Mouse (Mus musculus): ENCODE measurements around the gene Tlr5. TPM values are rescaled to one million over a fixed set of nuclear protein-coding genes. Genes with fewer than 3 reads are reported as not detected.

Tlr5 gene
- polyA plus RNA-seq, 1 experiment: 0.42 TPM

DNA sequence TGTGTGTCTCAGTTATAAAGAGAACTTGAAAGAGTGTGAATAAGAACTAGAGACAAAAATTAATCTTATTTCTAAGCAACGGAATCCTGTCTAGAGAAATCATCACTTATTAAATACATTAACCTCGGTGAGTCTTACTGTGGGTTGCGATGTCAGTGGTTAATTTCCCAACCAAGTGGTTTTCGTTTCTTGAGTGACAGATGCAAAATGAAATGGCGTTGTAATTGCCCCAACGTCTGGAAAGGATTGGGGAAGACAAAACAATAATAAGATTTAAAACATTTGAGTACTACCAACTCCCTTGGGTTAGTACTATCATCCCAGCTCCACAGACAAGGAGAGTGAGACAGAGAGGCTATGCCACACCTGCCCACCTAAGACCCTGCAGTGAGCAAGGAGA lies 9.0 kb upstream of the Tlr5 start:
- Histone ChIP-seq H3K27ac (ENCODE audit: insufficient read depth, low read length) (no peak overlapping the region), H3K4me3 (ENCODE audit: insufficient read depth, low read length) (no peak overlapping the region), H3K4me1 (ENCODE audit: control insufficient read depth, insufficient read depth, low read length) (no peaks in the 10 kb centered on the region)
- TF ChIP-seq POLR2A (IDR thresholded peaks at IDR 0.05; ENCODE audit: extremely low read depth, insufficient read depth, low read length) (no peak), CTCF (IDR thresholded peaks at IDR 0.05; ENCODE audit: extremely low read depth, insufficient read depth, low read length) (no peak)

DNA sequence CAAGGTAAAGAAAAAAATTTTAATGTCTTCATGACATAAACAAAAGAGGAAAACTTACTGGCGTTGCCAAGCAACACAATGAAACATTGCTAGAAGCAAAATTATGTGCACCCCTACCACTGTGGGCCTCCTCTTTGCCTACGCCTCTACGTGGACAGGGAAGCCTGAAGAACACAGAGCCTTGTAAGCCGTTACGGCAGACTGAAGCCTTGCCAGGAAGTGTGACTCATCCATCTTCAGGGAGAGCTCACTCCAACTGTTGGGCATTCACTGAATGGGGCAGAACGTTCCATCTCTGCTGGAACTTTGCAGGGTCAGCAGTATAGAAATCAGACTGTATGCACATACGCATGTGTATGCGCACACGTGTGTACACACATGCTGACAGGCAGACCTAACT lies 3.3 kb upstream of the Tlr5 start:
- no peak overlapping the region for H3K27ac ChIP-seq (ENCODE audit: insufficient read depth, low read length)
- TF ChIP-seq POLR2A (IDR thresholded peaks at IDR 0.05; ENCODE audit: extremely low read depth, insufficient read depth, low read length) (no peak), CTCF (IDR thresholded peaks at IDR 0.05; ENCODE audit: extremely low read depth, insufficient read depth, low read length) (no peak)
- H3K4me1 ChIP-seq (ENCODE audit: control insufficient read depth, insufficient read depth, low read length): peaks cover 4% of the 10 kb centered on the region; the same call in 1 of the 2 replicates
- no peak overlapping the region for H3K4me3 ChIP-seq (ENCODE audit: insufficient read depth, low read length)

DNA sequence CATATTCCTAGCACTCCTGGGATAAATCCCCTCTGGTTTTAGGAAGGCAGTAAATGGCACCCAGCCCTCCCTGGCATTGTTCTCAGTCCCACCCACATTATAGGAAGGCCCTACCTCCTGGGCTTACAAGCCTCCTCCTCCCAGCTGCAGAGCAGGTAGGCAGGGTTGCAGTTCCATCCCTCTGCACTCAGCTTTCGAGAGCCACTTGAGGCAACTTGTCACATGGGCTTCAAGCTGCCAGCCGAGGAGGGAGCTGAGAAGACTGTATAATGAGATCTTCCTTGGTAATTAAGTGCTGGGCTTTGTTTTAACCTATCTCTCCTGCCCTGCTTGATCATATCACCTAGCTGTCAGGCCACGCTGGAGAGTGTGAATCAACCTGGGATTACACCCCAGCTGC lies 1.4 kb upstream of the Tlr5 start:
- no peak overlapping the region for H3K4me3 ChIP-seq (ENCODE audit: insufficient read depth, low read length)
- peaks cover 4% of the 10 kb centered on the region; the same call in 1 of the 2 replicates for H3K4me1 ChIP-seq (ENCODE audit: control insufficient read depth, insufficient read depth, low read length)
- no peak overlapping the region for H3K27ac ChIP-seq (ENCODE audit: insufficient read depth, low read length)
- TF ChIP-seq POLR2A (IDR thresholded peaks at IDR 0.05; ENCODE audit: extremely low read depth, insufficient read depth, low read length) (no peak), CTCF (IDR thresholded peaks at IDR 0.05; ENCODE audit: extremely low read depth, insufficient read depth, low read length) (no peak)

DNA sequence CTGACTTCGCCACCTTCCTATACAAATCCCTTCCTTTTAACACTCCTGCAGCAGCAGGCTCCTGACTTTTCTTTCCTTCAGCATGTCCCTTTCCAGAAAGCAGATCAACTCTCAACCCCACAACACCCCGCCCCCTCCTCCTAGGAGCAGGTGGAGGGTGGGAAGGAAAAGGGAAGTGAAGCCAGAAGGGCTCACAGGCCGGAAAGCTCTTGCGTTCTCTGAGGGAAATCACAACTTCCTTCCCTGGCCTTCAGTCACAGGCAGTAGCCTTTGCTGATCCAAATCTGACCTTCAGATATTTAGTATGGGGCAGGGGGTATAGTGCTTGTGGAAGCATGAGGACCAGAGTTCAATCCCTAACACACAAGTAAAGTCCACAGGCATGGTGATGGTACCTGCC lies 921 bp upstream of the Tlr5 start:
- H3K4me1 ChIP-seq (ENCODE audit: control insufficient read depth, insufficient read depth, low read length): peaks cover 4% of the 10 kb centered on the region; the same call in 1 of the 2 replicates
- H3K27ac ChIP-seq (ENCODE audit: insufficient read depth, low read length): no peak overlapping the region
- no peak for TF ChIP-seq POLR2A (IDR thresholded peaks at IDR 0.05; ENCODE audit: extremely low read depth, insufficient read depth, low read length)
- no peak for TF ChIP-seq CTCF (IDR thresholded peaks at IDR 0.05; ENCODE audit: extremely low read depth, insufficient read depth, low read length)
- H3K4me3 ChIP-seq (ENCODE audit: insufficient read depth, low read length): no peak overlapping the region

DNA sequence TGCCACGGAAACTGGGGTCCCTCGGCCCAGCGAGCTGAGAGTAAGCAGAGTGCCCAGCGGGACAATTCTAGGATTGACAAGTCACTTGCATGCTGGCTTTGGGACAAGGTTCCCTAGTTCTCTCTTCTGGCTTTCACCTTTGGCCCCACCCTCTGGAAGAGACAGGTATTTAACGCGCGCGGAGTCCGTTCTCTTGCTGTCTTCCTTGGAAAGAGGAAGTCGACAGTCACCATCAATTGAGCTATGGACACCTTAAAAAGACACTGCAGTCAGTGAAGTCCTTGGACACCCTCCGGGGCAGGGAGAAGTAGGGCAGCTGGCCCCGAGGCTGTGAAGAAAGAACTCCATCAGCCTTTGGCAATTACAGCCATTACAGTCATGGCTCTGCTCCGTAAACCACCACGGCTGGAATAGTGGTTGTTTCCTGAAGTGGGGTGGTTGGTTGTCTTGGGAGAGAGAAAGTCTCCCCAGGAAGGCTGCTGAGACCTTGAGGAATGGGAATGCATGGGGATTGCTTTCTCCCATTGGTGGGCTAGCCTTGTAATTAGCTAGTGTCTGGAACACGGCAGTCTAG lies 546 bp downstream of the Tlr5 start:
- no peak overlapping the region for H3K27ac ChIP-seq (ENCODE audit: insufficient read depth, low read length)
- no peak for TF ChIP-seq CTCF (IDR thresholded peaks at IDR 0.05; ENCODE audit: extremely low read depth, insufficient read depth, low read length)
- TF ChIP-seq POLR2A (IDR thresholded peaks at IDR 0.05; ENCODE audit: extremely low read depth, insufficient read depth, low read length): no peak
- peaks cover 4% of the 10 kb centered on the region; the same call in 1 of the 2 replicates for H3K4me1 ChIP-seq (ENCODE audit: control insufficient read depth, insufficient read depth, low read length)
- H3K4me3 ChIP-seq (ENCODE audit: insufficient read depth, low read length): peak overlapping the region; percentile 9; the same call in 1 of the 2 replicates

DNA sequence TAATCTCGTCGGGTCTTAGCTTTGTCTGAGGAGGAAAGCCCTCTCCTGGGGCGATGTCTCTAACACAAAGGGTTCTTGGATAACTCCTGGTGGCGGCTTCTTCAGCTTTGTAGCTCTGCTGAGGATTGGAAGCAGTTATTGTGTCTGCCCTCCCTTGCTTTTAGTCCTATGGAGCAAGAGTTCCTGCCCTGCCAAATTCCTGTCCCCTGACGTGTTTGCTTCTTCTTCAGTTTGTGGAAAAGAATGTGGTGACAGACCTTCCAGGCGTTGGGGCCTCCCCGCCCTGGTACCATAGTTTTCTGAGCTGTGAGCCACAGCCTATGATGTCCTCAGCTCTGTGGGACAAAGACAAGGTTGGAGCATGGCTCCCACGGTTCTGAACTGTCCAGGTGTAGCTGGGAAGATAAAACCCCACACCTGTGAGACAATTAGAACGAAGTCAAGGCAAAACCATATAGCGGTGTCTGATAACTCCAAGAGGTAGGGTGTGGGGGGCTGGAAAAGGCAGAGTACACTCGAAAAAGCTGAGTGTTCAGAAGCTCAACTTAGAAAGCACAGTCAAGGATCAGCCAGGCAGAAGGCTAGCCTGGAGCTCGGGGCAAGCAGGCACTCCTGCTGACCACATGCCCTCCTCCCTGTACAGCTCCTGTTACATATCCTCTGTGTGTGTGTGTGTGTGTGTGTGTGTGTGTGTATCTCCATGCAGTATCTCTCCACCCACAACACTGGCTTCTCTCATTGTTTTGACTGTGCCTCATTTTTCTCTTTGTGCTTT lies 1.8 kb downstream of the Tlr5 start:
- TF ChIP-seq POLR2A (IDR thresholded peaks at IDR 0.05; ENCODE audit: extremely low read depth, insufficient read depth, low read length) (no peak), CTCF (IDR thresholded peaks at IDR 0.05; ENCODE audit: extremely low read depth, insufficient read depth, low read length) (no peak)
- H3K27ac ChIP-seq (ENCODE audit: insufficient read depth, low read length): no peak overlapping the region
- H3K4me1 ChIP-seq (ENCODE audit: control insufficient read depth, insufficient read depth, low read length): peaks cover 4% of the 10 kb centered on the region; the same call in 1 of the 2 replicates
- no peak overlapping the region for H3K4me3 ChIP-seq (ENCODE audit: insufficient read depth, low read length)

DNA sequence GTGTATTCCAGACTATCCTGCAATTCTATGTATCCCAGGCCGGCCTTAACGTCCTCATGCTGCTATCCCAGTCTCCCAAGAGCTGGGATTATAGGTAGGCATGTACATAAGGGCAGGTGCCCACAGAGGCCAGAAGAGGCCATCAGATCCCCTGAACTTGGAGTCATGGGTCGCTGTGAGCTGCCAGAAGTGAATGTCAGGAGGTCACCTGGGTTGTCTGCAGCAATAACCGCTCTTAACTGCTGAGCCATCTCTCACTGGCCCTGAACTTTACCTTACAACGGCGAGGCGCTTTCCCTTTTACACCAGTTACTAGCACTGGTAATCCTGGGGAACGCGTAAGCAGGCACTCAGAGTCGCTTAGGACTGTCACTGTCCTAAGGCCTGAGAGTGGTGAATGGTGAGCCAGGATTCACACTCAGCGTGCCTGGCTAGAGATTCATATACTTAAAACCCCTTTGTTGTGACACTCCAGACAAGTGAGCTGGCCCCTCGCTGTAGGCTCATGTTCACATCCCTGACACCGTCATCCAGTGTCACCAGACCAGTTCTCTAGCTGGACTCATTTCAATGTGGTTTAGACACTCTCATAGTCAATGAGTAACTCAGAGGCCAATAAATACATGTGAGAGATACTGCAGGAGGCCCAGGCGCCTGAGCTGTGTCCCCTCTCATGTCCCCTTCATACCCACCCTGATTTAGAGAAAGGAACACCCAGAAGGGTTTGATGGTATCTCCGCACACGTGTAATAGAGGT lies 2.6 kb downstream of the Tlr5 start:
- no peak for TF ChIP-seq POLR2A (IDR thresholded peaks at IDR 0.05; ENCODE audit: extremely low read depth, insufficient read depth, low read length)
- no peak for TF ChIP-seq CTCF (IDR thresholded peaks at IDR 0.05; ENCODE audit: extremely low read depth, insufficient read depth, low read length)
- no peak overlapping the region for H3K27ac ChIP-seq (ENCODE audit: insufficient read depth, low read length)
- H3K4me1 ChIP-seq (ENCODE audit: control insufficient read depth, insufficient read depth, low read length): 0 out of 2 replicates have a peak, but pooled peaks cover 1% of the 10 kb centered on the region
- no peak overlapping the region for H3K4me3 ChIP-seq (ENCODE audit: insufficient read depth, low read length)

DNA sequence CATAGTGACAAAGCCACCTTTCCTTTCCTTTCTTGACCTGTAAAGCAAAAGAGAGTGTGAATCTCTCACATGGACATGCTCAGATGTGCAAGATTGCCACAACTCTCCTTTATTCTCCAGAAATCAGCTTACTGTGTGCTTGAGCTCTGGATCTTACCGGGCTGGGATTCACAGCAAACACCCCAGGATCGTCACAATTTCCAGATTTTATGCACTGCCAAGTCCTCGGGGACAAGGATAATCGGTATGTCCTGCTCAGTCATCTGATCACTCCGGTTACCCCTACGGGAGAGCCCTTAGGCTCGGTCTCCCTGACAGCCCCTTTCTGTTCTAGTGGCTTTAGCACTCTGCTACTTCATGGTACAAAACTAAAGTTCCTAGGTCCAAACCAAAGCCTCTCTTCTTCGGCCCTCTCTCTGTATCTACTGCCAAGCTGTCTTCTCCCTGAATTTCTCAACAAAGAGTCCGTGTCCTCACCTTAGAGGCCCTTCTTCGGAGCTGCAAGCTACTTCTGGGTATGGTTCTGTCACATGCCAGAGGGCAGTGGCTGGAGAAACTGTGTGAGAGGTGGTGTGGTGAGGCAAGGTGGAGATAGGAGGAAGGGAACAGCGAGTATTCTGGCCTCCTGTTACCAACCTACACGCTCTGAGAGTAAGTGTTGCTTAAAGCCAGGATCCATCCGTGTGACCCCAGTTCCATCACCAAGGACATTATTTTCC lies 3.4 kb downstream of the Tlr5 start:
- Histone ChIP-seq H3K4me3 (ENCODE audit: insufficient read depth, low read length) (no peak overlapping the region), H3K27ac (ENCODE audit: insufficient read depth, low read length) (no peak overlapping the region), H3K4me1 (ENCODE audit: control insufficient read depth, insufficient read depth, low read length) (0 out of 2 replicates have a peak, but pooled peaks cover 1% of the 10 kb centered on the region)
- no peak for TF ChIP-seq CTCF (IDR thresholded peaks at IDR 0.05; ENCODE audit: extremely low read depth, insufficient read depth, low read length)

DNA sequence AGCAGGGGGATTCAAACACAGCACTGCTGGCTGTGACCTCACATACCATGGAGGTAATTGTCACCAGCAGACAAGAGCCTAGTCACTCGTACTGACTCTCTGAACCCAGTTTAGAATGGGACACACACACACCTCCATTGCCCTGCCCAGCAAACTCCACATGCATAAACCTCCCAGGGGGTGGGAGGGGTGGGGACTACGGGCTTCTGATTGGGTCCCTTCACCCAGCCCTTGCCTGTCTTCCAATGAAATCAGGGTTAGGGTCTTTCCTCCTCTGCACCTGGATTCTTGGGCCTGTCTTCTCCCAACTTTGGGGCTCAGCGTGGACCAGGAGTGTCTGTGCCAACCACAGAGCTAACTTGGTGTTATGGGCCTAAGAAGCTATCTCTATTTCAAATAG lies 4.2 kb downstream of the Tlr5 start:
- TF ChIP-seq CTCF (IDR thresholded peaks at IDR 0.05; ENCODE audit: extremely low read depth, insufficient read depth, low read length): no peak
- no peak for TF ChIP-seq POLR2A (IDR thresholded peaks at IDR 0.05; ENCODE audit: extremely low read depth, insufficient read depth, low read length)
- H3K4me1 ChIP-seq (ENCODE audit: control insufficient read depth, insufficient read depth, low read length): 0 out of 2 replicates have a peak, but pooled peaks cover 1% of the 10 kb centered on the region
- no peak overlapping the region for H3K4me3 ChIP-seq (ENCODE audit: insufficient read depth, low read length)
- no peak overlapping the region for H3K27ac ChIP-seq (ENCODE audit: insufficient read depth, low read length)
